Mouse (Mus musculus) adrenal gland, adult 8-10 months (tissue): ENCODE measurements around the gene Mon1a. TPM values are rescaled to one million over a fixed set of nuclear protein-coding genes. Genes with fewer than 3 reads are reported as not detected.

Source experiments
- DNase-seq: peaks from one replicate; pipeline ENCODE4 v3.0.0; 2022
- total RNA-seq, 4 experiments: library from RNA; stranded (reverse); gene quantifications; 2 replicates each; pipeline ENCODE4 v1.2.4; 2022

The Mon1a gene
- 10 to 100 TPM; 19.5 to 22.1 (median 20.1) TPM for total RNA-seq

DNA sequence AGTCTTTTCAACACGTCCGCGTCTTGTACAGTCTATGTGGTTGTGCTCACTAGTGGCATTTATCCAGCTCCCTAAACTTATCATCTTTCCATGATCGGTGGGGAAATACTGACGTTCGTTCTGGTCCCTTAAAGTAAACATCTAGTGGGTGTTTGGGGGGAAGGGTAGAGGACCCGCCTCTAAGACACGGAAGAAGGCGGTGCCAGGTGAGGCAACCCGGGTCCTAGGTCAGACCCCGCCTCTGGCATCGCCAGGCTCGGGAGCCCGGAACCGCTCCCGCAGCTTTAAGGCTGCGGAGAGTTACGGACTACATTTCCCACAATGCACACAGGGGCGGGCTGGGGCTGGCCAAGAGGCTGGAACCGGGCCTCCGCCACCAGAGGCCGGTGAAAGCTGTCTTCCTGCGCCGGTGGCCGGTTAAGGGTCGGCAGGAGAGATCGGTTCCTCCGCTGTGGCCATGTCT, at the start of gene Mon1a:
TSS of gene Mon1a (plus strand) at position 348 of the 463 bp plus-strand sequence.
- DNase-seq: peak; percentile 91

DNA sequence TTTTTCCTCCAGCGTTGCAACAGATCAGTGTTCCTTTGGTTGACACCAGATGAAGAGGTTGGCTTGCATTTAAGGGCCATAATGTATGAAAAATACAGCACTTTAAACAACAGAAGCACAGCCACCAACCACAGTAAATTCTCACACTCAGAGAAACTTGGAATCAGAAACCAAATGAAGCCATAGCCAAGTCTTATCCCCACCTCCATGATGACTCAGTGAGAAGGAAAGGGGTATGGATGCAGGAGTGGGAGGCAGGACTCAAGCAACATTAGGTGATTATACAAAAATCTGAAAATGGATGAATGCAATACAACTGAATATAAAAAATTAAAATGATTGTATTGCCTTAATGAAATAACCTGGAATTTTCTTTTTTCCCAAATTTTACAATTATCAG, 49.1 kb upstream of the Mon1a start:
- DNase-seq: no peak

- DNase-seq: no peak
These were observed 45.2 kb upstream of the Mon1a start for GRCm38 (mm10) chr9:107842709-107843108.

DNA sequence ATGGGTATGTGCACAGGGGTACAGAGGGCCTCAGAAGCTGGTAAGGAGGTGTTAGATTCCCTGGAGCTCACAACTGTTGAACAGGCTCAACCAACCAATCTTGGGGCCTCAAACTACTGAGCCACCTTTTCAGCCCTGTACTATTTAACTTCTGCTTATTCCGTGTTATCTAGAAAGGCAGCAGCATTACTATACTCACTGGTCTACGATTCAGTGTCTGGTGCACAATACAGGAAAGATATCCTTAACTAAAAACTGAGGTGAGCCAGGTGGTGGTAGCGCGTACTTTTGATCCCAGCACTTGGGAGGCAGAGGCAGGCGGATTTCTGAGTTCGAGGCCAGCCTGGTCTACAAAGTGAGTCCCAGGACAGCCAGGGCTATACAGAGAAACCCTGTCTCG, 39.0 kb upstream of the Mon1a start:
- no peak for DNase-seq

DNA sequence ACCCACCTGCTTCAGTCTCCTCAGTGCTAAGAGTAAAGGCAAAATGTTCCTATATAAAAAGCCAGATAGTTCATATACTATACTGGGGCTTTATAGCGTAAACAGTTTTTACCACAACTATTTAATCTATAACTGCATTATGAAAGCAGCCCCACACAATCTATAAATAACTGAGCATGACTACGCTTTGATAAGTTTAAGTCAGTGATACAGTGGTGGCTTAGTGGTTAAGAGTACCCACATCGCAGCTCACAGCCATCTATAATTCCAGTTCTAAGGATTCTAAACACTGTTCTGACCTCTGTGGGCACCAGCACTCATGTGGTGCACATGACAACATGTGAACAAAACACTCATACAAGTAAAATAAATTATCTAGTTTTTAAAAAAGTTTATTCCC, 29.6 kb upstream of the Mon1a start:
- DNase-seq: no peak

- DNase-seq: no peak
These were observed 23.5 kb upstream of the Mon1a start for GRCm38 (mm10) chr9:107864493-107864892.

- DNase-seq: no peak
These were observed 21.9 kb upstream of the Mon1a start for GRCm38 (mm10) chr9:107866081-107866480.

GRCm38 (mm10) chr9:107872350-107873098, 15.4 kb upstream of the Mon1a start:
- DNase-seq: peak; percentile 95

DNA sequence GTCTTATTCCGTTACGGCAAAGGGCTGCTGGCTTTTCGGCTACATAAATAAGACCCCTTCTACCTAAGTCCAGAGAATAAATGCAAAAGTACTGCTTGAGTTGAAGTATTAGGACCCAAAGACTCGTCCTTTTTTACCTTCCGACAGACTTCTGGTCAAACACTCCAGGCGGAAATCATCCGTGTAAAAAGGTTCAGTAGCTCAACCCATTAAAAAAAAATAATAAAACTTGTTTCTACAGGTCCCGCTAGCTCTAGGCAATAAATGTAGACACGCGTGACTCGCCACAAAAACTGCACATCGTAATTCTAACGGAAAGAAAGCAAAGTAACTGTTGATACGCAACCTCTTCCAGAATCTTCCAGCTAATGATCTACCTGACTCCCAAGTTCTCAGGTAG, 14.8 kb upstream of the Mon1a start, which contains the start of gene Rbm6:
TSS of gene Rbm6 (minus strand) at position 101 of the 400 bp plus-strand sequence.
- no peak for DNase-seq

- DNase-seq: no peak
These were observed 7.5 kb upstream of the Mon1a start for GRCm38 (mm10) chr9:107880411-107880810.

- DNase-seq: no peak
These were observed 408 bp downstream of the Mon1a start for GRCm38 (mm10) chr9:107888267-107888850.

DNA sequence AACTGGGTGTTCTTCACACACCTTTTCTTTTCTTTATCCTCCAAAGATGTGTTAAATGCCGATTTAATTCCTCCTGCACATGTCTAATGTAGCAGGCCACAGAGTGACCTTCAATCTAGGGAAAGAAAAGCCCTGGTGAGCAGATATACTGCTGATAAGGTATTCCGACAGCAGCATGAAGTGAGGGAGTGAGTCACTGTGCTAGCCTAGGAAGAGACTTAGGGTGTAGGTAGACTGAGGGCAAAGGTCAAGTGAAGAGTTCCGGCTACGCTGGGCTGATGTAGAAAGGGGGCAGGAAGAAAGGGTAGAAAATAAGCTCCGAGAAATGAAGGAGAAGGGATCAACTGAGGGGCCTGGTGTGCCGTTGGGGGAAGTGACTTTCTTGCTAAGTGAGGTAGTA, 2.3 kb downstream of the Mon1a start:
- DNase-seq: no peak

DNA sequence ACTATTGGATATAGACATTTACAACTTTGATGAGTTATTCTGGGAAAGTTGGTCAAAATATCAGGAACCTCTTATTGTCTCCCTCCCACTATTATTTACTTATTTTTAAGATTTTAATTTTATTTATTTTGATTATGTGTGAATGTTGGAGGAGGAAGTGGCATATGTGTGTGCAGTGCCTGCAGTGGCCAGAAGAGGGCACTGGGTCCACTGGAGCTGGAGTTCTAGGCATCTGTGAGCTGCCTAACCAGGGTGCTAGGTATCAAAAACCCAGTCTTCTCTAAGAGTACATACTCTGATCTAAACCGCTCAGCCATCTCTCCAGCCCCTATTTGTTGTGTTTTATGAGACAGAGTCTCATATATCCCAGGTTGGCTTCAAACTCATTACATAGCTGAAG, 3.1 kb downstream of the Mon1a start:
- no peak for DNase-seq

- DNase-seq: no peak
These were observed 10.6 kb downstream of the Mon1a start for GRCm38 (mm10) chr9:107898563-107898962.

DNA sequence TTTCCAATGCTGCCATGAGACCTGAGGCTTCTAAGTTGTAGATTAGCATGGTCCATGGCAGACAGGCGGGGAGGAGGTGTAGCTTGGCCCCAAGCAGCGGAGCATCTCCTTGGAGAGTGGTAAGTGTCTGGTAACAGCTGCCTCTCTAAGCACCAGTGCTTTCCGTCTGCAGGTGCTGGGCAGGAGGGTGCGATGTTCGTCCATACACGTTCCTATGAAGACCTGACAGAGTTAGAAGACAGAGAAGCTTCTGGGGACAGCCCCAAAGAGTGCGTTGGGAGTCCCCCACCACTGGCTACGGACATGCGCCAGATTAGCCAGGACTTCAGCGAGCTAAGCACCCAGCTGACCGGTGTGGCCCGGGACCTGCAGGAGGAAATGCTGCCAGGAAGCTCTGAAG, 11.9 kb downstream of the Mon1a start:
- DNase-seq: no peak

DNA sequence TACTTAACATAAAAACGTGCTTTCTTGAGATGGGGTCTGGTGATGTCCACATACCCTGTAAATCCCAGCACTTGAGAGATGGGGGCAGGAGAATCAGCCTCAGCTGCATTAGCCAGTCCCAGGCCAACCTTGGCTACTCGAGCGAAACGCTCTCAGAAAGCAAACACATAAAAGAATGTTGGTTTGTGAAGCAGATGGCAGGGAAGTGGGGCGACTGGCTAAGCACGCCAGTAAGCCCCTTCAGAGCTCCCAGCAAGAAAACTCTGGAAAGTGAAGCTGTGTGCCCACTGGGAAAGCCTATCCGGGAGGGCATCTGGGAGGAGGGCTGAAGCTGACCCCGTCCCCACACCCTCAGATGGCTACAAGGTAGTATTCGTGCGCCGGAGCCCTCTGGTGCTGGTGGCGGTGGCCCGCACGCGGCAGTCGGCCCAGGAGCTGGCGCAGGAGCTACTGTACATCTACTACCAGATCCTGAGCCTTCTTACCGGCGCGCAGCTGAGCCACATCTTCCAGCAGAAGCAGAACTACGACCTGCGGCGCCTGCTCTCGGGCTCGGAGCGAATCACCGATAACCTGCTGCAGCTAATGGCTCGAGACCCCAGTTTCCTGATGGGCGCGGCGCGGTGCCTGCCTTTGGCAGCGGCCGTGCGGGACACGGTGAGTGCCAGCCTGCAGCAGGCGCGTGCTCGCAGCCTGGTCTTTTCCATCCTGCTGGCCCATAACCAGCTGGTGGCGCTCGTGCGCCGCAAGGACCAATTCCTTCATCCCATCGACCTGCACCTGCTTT, 13.1 kb downstream of the Mon1a start:
- no peak for DNase-seq

DNA sequence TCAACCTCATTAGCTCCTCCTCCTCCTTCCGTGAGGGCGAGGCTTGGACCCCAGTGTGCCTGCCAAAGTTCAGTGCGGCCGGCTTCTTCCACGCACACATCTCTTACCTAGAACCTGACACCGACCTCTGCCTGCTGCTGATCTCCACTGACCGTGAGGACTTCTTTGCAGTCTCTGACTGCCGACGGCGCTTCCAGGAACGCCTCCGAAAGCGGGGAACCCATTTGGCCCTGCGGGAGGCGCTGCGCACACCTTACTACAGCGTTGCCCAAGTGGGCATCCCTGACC, 13.6 kb downstream of the Mon1a start:
- no peak for DNase-seq

GRCm38 (mm10) chr9:107904726-107905125, 16.8 kb downstream of the Mon1a start:
- peak; percentile 78 for DNase-seq

- peak; percentile 75 for DNase-seq
These were observed 18.5 kb downstream of the Mon1a start, which contains the start of gene Mst1r for GRCm38 (mm10) chr9:107906252-107906966. Gene Mst1r (plus strand): TSS chr9:107906873.

DNA sequence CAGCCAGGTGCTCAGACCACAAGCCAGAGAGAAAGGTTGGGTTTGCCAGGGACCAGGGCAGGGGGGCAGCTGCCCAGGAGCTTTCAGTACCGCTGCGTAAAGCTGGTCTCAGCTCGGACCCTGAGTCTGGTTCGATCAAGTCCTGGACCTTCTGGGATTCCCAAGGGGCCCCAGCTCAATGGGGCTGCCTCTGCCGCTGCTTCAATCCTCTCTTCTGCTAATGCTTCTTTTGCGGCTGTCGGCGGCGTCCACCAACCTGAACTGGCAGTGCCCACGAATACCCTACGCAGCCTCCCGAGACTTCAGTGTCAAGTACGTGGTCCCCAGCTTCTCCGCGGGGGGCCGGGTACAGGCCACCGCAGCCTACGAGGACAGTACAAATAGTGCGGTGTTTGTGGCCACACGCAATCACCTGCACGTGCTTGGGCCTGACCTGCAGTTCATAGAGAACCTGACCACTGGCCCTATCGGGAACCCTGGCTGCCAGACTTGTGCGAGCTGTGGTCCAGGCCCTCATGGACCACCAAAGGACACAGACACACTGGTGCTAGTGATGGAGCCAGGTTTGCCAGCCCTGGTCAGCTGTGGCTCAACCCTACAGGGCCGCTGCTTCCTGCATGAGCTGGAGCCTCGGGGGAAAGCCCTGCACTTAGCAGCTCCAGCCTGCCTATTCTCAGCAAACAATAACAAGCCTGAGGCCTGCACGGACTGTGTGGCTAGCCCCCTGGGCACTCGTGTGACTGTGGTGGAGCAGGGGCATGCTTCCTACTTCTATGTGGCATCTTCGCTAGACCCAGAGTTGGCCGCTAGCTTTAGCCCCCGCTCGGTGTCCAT, 19.2 kb downstream of the Mon1a start:
- DNase-seq: no peak

DNA sequence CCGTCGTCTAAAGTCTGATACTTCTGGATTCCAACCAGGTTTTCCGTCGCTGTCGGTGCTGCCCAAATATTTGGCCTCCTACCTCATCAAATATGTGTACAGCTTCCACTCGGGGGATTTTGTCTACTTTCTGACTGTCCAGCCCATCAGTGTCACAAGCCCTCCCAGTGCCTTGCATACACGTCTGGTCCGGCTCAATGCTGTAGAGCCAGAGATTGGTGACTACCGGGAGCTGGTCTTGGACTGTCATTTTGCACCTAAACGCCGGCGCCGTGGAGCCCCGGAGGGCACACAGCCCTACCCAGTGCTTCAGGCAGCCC, 19.8 kb downstream of the Mon1a start:
- no peak for DNase-seq
